Mouse (Mus musculus) liver, postnatal 0 days (tissue): ENCODE results near the gene Ackr2. TPM values are rescaled to one million over a fixed set of nuclear protein-coding genes. Genes with fewer than 3 reads are reported as not detected.

Experiments
- ATAC-seq: fragments of 200-750 bp; cut with Nextera tagmentation; 2 replicates; pipeline ENCODE4 v1.8.0; 2017; ENCODE audit warnings: mild to moderate bottlenecking, moderate library complexity
- DNase-seq: peaks from one replicate; pipeline ENCODE4 v3.0.0-alpha.2; 2016
- H3K27ac ChIP-seq: fragments of 300-500 bp; sonication (generic); 2 replicates; pipeline ENCODE4 v1.5.1; 2014; ENCODE audit warnings: antibody characterized with exemption, moderate library complexity, mild to moderate bottlenecking, low read depth
- H3K27me3 ChIP-seq: fragments of 300-500 bp; sonication (generic); 2 replicates; pipeline ENCODE4 v1.6.1; 2014; ENCODE audit warnings: low read length, control low read depth, mixed read lengths; ENCODE audit not compliant: insufficient read depth
- H3K36me3 ChIP-seq: fragments of 300-500 bp; sonication (generic); replicated peaks from 2 replicates; pipeline ENCODE4 v1.6.1; 2014; ENCODE audit warnings: mild to moderate bottlenecking, control low read depth, low read length, moderate library complexity, mixed read lengths; ENCODE audit not compliant: insufficient read depth
- H3K4me1 ChIP-seq: fragments of 300-500 bp; sonication (generic); 2 replicates; pipeline ENCODE4 v1.6.1; 2014; ENCODE audit warnings: antibody characterized with exemption, mild to moderate bottlenecking, control low read depth; ENCODE audit not compliant: insufficient read depth
- H3K4me2 ChIP-seq: fragments of 300-500 bp; sonication (generic); 2 replicates; pipeline ENCODE4 v1.6.1; 2014; ENCODE audit warnings: low read depth, mild to moderate bottlenecking, low read length, moderate library complexity, mixed read lengths
- H3K4me3 ChIP-seq: fragments of 300-500 bp; sonication (generic); 2 replicates; pipeline ENCODE4 v1.5.1; 2014; ENCODE audit warnings: low read depth, low read length
- H3K9ac ChIP-seq: fragments of 300-500 bp; sonication (generic); replicated peaks from 2 replicates; pipeline ENCODE4 v1.6.1; 2014; ENCODE audit warnings: mild to moderate bottlenecking, moderate library complexity
- H3K9me3 ChIP-seq: fragments of 300-500 bp; sonication (generic); 2 replicates; pipeline ENCODE4 v1.6.1; 2016; ENCODE audit warnings: mild to moderate bottlenecking, control low read depth, low read length, mixed read lengths
- CTCF ChIP-seq: sonication (generic); IDR thresholded peaks from 2 replicates; pipeline ENCODE4 v1.5.1; 2016; ENCODE audit warnings: antibody characterized with exemption, low read depth
- EP300 ChIP-seq: IDR thresholded peaks from 2 replicates; pipeline ENCODE4 v1.6.1; 2016; ENCODE audit warnings: antibody characterized with exemption, low read depth, mild to moderate bottlenecking
- WGBS: fragments of 180-500 bp; shearing (Covaris S2); extraction: QIAGEN DNeasy Blood & Tissue Kit; methylation state at CpG from one replicate; pipeline ENCODE4 v1.1.7; 2014; ENCODE audit not compliant: insufficient replicate concordance; 5-methylcytosine and 5-hydroxymethylcytosine counted together
- polyA plus RNA-seq: library from polyadenylated mRNA; unstranded; fragments of >200 nt; fragmentation: Nextera tagmentation; extraction: Ambion mirVana; gene quantifications from 2 replicates; pipeline ENCODE4 v1.2.1, GENCODE M21; 2015

Ackr2 gene
- polyA plus RNA-seq, 1 experiment from 2014 or later, result 1.0 TPM

DNA sequence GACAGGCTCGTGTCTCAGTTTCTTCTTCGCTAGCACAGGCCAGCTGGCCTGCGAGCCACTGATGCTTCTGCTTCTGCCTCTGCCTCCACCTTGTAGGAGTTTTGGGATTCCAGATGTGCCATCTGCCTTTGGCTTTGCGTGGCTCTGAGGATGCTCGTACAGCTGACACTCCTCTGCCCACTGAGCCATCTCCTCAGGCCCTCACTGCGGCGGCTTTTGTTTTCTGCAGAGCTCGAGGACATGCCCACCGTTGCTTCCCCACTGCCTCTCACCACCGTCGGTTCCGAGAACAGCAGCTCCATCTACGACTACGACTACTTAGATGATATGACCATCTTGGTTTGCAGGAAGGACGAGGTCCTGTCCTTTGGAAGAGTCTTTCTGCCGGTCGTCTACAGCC, 10.2 kb downstream of the Ackr2 start:
- 82% methylated on average over 17 of the region's 17 CpGs for WGBS
- no peaks in the 10 kb centered on the region for H3K9me3 ChIP-seq
- peaks cover 18% of the 10 kb centered on the region for H3K4me1 ChIP-seq
- H3K27me3 ChIP-seq, result no peaks in the 10 kb centered on the region
- H3K9ac ChIP-seq, result no peak overlapping the region
- no peak overlapping the region for H3K4me2 ChIP-seq
- H3K4me3 ChIP-seq, result no peak overlapping the region
- no peak for ATAC-seq
- no peak overlapping the region for H3K27ac ChIP-seq
- TF ChIP-seq EP300 (no peak), CTCF (no peak)
- no peak for DNase-seq
- H3K36me3 ChIP-seq, result no peaks in the 10 kb centered on the region

DNA sequence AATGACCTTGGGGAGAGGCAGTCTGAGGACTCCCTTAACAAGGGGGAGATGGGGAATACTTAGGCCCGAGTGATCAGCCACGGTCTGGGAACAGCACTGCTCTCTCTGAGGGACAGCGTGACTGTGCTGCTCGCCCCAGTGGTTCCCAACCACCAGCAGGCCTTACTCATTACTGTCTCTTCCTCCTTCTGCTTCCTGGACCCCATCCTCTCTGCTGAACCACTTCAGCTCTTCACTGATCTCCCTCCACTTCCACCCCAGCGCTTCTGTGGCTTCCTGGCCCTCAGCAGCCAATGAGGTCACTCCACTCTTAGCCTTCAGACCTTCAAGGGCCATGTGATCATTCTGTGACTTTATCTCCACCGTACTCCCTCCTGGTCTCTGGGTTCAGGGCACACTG, 11.5 kb downstream of the Ackr2 start:
- no peaks in the 10 kb centered on the region for H3K36me3 ChIP-seq
- H3K27ac ChIP-seq, result no peak overlapping the region
- DNase-seq (no peak), ATAC-seq (no peak)
- WGBS, result 25% methylated on average over 6 of the region's 6 CpGs
- no peaks in the 10 kb centered on the region for H3K27me3 ChIP-seq
- no peak overlapping the region for H3K4me3 ChIP-seq
- no peaks in the 10 kb centered on the region for H3K9me3 ChIP-seq
- H3K4me2 ChIP-seq, result no peak overlapping the region
- H3K9ac ChIP-seq, result no peak overlapping the region
- peaks cover 12% of the 10 kb centered on the region; the same call in 1 of the 2 replicates for H3K4me1 ChIP-seq
- TF ChIP-seq EP300 (no peak), CTCF (no peak)

DNA sequence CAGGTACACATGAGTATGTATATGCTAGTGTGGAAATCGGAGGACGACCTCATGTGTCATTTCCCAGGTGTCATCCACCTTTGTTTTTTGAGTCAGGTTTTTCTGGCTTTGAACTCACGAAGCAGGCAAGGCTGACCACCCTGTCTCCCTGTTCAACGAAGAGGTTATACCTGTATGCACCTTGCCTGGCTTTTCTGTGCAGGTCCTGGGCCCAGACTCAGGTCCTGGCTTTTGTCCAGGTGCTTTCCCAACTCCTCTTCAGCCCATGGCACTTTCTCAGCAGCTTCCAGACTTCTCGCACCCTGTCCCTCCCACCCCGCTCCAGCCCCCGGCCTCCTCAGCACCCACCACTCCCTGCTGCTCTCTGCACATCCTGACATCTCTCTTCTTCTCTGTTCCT, 13.0 kb downstream of the Ackr2 start:
- Histone ChIP-seq H3K9me3 (no peaks in the 10 kb centered on the region), H3K4me2 (no peak overlapping the region), H3K4me3 (no peak overlapping the region), H3K36me3 (no peaks in the 10 kb centered on the region), H3K9ac (no peak overlapping the region), H3K27me3 (no peaks in the 10 kb centered on the region), H3K27ac (peak overlapping the region; percentile 39; the same call in 1 of the 2 replicates), H3K4me1 (peaks cover 7% of the 10 kb centered on the region; the same call in 1 of the 2 replicates)
- DNase-seq, result no peak
- TF ChIP-seq EP300 (no peak), CTCF (no peak)
- no peak; the same call in 1 of the 2 replicates for ATAC-seq
- WGBS, result 73% methylated on average over 7 of the region's 7 CpGs

- 81% methylated on average over 4 of the region's 4 CpGs for WGBS
- Histone ChIP-seq H3K9me3 (no peaks in the 10 kb centered on the region), H3K4me2 (peak overlapping the region; percentile 60), H3K36me3 (no peaks in the 10 kb centered on the region), H3K9ac (0 out of 2 replicates have a peak overlapping the region, but pooled peaks have one; percentile 16), H3K27ac (peak overlapping the region; percentile 90; the same call in 1 of the 2 replicates), H3K4me1 (peaks cover 7% of the 10 kb centered on the region; the same call in 1 of the 2 replicates), H3K27me3 (no peaks in the 10 kb centered on the region), H3K4me3 (0 out of 2 replicates have a peak overlapping the region, but pooled peaks have one; percentile 38)
- peak; percentile 21 for ATAC-seq
- no peak for TF ChIP-seq CTCF
- no peak for TF ChIP-seq EP300
- DNase-seq, result no peak
Observed at GRCm38 (mm10) chr9:121912786-121913185, 14.6 kb downstream of the Ackr2 start.

DNA sequence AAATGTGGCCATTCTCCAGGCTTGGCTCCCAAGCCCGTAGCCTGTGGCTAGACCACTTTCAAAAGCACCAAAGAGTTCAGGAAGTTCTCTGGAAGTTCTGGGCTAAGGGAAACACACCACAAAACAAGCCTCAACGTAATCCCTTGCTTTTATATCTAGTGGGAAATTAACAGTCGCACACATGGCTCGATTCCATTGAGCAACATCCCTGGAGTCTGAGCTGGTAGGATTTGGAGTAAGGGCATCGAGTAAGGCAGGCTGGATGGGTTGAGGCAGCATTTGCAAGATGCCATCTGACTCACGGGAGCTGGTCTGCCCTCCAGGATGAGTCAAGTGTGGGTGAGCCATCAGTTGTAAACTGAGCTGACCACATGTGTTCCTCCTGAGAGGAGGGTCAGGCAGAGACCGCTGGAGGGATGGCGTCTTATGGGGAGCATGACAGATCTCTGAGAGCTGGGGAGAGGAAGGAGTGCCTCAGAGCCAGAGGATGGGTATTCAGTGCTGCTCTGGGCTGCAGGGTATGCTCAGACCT, 16.1 kb downstream of the Ackr2 start:
- Histone ChIP-seq H3K9ac (peak overlapping the region; percentile 65), H3K9me3 (no peaks in the 10 kb centered on the region), H3K4me1 (peaks cover 7% of the 10 kb centered on the region; the same call in 1 of the 2 replicates), H3K27ac (peak overlapping the region; percentile 90), H3K4me3 (peak overlapping the region; percentile 38), H3K27me3 (no peaks in the 10 kb centered on the region), H3K4me2 (peak overlapping the region; percentile 60), H3K36me3 (no peaks in the 10 kb centered on the region)
- DNase-seq, result no peak
- no peak for ATAC-seq
- WGBS, result 64% methylated on average over 8 of the region's 8 CpGs
- TF ChIP-seq CTCF, result no peak
- no peak for TF ChIP-seq EP300

- peak overlapping the region; percentile 60 for H3K4me2 ChIP-seq
- peaks cover 7% of the 10 kb centered on the region; the same call in 1 of the 2 replicates for H3K4me1 ChIP-seq
- H3K9ac ChIP-seq, result peak overlapping the region; percentile 65
- H3K4me3 ChIP-seq, result peak overlapping the region; percentile 38
- WGBS, result 75% methylated on average over 10 of the region's 10 CpGs
- peak overlapping the region; percentile 90 for H3K27ac ChIP-seq
- ATAC-seq, result no peak
- TF ChIP-seq CTCF (no peak), EP300 (no peak)
- H3K27me3 ChIP-seq, result no peaks in the 10 kb centered on the region
- no peaks in the 10 kb centered on the region for H3K36me3 ChIP-seq
- no peak for DNase-seq
- no peaks in the 10 kb centered on the region for H3K9me3 ChIP-seq
Observed at GRCm38 (mm10) chr9:121915056-121915455, 16.9 kb downstream of the Ackr2 start.
